Mouse (Mus musculus) liver, embryonic 14.5 days (tissue): ENCODE data around the gene Tmtc4.

Experiments
- CTCF ChIP-seq: IDR thresholded peaks from 2 replicates; pipeline ENCODE4 v1.5.1; 2016; ENCODE audit warnings: antibody characterized with exemption, low read depth, control low read depth
- EP300 ChIP-seq: IDR thresholded peaks from 2 replicates; pipeline ENCODE4 v1.6.1; 2016; ENCODE audit warnings: antibody characterized with exemption, low read depth

GRCm38 (mm10) chr14:123008672-123009071 is 24.8 kb upstream of the Tmtc4 start:
- TF ChIP-seq CTCF (no peak), EP300 (no peak)
